Mouse (Mus musculus) heart, adult 2 months (tissue): ENCODE measurements around the gene Cspg5. TPM values are rescaled to one million over a fixed set of nuclear protein-coding genes. Genes with fewer than 3 reads are reported as not detected.

Experiments used
- DNase-seq, 2 experiments: peaks; one replicate each; pipeline ENCODE4 v3.0.0; 2021
- H3K27ac ChIP-seq: fragments of 200-600 bp; 2 replicates; pipeline ENCODE4 v1.8.1; 2022
- H3K27me3 ChIP-seq: fragments of 200-500 bp; 2 replicates; pipeline ENCODE4 v1.6.1; 2012; ENCODE audit warnings: mild to moderate bottlenecking, low read length, inconsistent platforms, mixed read lengths; ENCODE audit not compliant: control insufficient read depth, insufficient read depth
- H3K36me3 ChIP-seq: fragments of 200-500 bp; 2 replicates; pipeline ENCODE4 v1.6.1; 2012; ENCODE audit warnings: low read length, inconsistent platforms; ENCODE audit not compliant: control insufficient read depth, insufficient read depth
- H3K4me1 ChIP-seq: fragments of 200-500 bp; 2 replicates; pipeline ENCODE4 v1.6.1; 2011; ENCODE audit warnings: low read length; ENCODE audit not compliant: control insufficient read depth, insufficient read depth
- H3K4me3 ChIP-seq: fragments of 200-600 bp; 2 replicates; pipeline ENCODE4 v1.8.1; 2022
- H3K79me2 ChIP-seq: fragments of 200-500 bp; replicated peaks from 2 replicates; pipeline ENCODE4 v1.6.1; 2012; ENCODE audit warnings: mild to moderate bottlenecking, inconsistent platforms, low read length, moderate library complexity, mixed read lengths; ENCODE audit not compliant: control insufficient read depth, insufficient read depth
- H3K9ac ChIP-seq: fragments of 200-500 bp; 2 replicates; pipeline ENCODE4 v1.6.1; 2012; ENCODE audit warnings: low read depth, mild to moderate bottlenecking, control low read depth, inconsistent platforms, low read length, mixed read lengths
- CTCF ChIP-seq: fragments of 200-600 bp; IDR thresholded peaks from 2 replicates; pipeline ENCODE4 v1.8.1; 2022; ENCODE audit warnings: antibody characterized with exemption, mild to moderate bottlenecking, moderate library complexity
- EP300 ChIP-seq: fragments of 200-500 bp; IDR thresholded peaks from 2 replicates; pipeline ENCODE4 v1.6.1; 2011; ENCODE audit warnings: low read depth, low read length, control low read depth; ENCODE audit not compliant: insufficient read depth
- POLR2A ChIP-seq: fragments of 200-500 bp; IDR thresholded peaks from 2 replicates; pipeline ENCODE4 v1.6.1; 2011; ENCODE audit warnings: mild to moderate bottlenecking, low read depth, low read length, control low read depth; ENCODE audit not compliant: insufficient read depth
- WGBS: fragments of 180-500 bp; shearing (Covaris S2); methylation state at CpG from one replicate; pipeline ENCODE4 v1.1.7; 2018; 5-methylcytosine and 5-hydroxymethylcytosine counted together
- intact Hi-C: fragments of 180-260 bp; cut with DNase I; formaldehyde crosslinking; loops from one replicate; pipeline ENCODE4 v1.15.1; 2025
- polyA plus RNA-seq: library from polyadenylated mRNA; depleted of rRNA; stranded (reverse); fragments of >200 nt; gene quantifications from 2 replicates; pipeline ENCODE4 v1.2.3, GENCODE M21; 2012
- total RNA-seq, 2 experiments: library from RNA; stranded (reverse); gene quantifications; 2 replicates each; pipeline ENCODE4 v1.2.3; 2021

The Cspg5 gene
- total and polyA plus RNA-seq, 3 experiments: 0.21 to 0.29 (median 0.23) TPM

- no peak overlapping the region for H3K27ac ChIP-seq
- H3K27me3 ChIP-seq: no peaks in the 10 kb centered on the region
- no peak overlapping the region for H3K4me3 ChIP-seq
- WGBS: 85% methylated on average over 8 of the region's 8 CpGs
- no peak for DNase-seq
- TF ChIP-seq EP300 (no peak), POLR2A (no peak), CTCF (no peak)
- no peaks in the 10 kb centered on the region for H3K4me1 ChIP-seq
- intact Hi-C loops: no loop called here
- no peaks in the 10 kb centered on the region for H3K36me3 ChIP-seq
- no peak overlapping the region for H3K9ac ChIP-seq
- H3K79me2 ChIP-seq: no peaks in the 10 kb centered on the region
These were observed 19.6 kb downstream of the Cspg5 start for GRCm38 (mm10) chr9:110263181-110263580.

GRCm38 (mm10) chr9:110264991-110265390, 21.4 kb downstream of the Cspg5 start:
- Histone ChIP-seq H3K4me3 (no peak overlapping the region), H3K79me2 (no peaks in the 10 kb centered on the region), H3K27ac (no peak overlapping the region), H3K36me3 (no peaks in the 10 kb centered on the region), H3K27me3 (no peaks in the 10 kb centered on the region), H3K4me1 (no peaks in the 10 kb centered on the region), H3K9ac (no peak overlapping the region)
- 84% methylated on average over 9 of the region's 9 CpGs for WGBS
- intact Hi-C loops: no loop called here
- TF ChIP-seq CTCF: no peak
- DNase-seq: no peak

- DNase-seq: no peak
- TF ChIP-seq CTCF: no peak
- TF ChIP-seq EP300: no peak
- TF ChIP-seq POLR2A: no peak
- H3K36me3 ChIP-seq: no peaks in the 10 kb centered on the region
- H3K4me1 ChIP-seq: no peaks in the 10 kb centered on the region
- no peak overlapping the region for H3K4me3 ChIP-seq
- no peaks in the 10 kb centered on the region for H3K27me3 ChIP-seq
- no peak overlapping the region for H3K9ac ChIP-seq
- WGBS: 93% methylated on average over 10 of the region's 10 CpGs
- H3K79me2 ChIP-seq: no peaks in the 10 kb centered on the region
- no peak overlapping the region for H3K27ac ChIP-seq
- intact Hi-C loops: no loop called here
These were observed 24.8 kb downstream of the Cspg5 start for GRCm38 (mm10) chr9:110268416-110268815.

GRCm38 (mm10) chr9:110272330-110272729, 28.7 kb downstream of the Cspg5 start:
- intact Hi-C loops: no loop called here
- 90% methylated on average over 3 of the region's 3 CpGs for WGBS
- TF ChIP-seq EP300 (no peak), POLR2A (no peak), CTCF (no peak)
- H3K27me3 ChIP-seq: no peaks in the 10 kb centered on the region
- no peak for DNase-seq
- no peak overlapping the region for H3K4me3 ChIP-seq
- H3K79me2 ChIP-seq: no peaks in the 10 kb centered on the region
- H3K27ac ChIP-seq: no peak overlapping the region
- no peaks in the 10 kb centered on the region for H3K36me3 ChIP-seq
- H3K9ac ChIP-seq: no peak overlapping the region
- no peaks in the 10 kb centered on the region for H3K4me1 ChIP-seq

- 72% methylated on average over 4 of the region's 4 CpGs for WGBS
- H3K4me3 ChIP-seq: no peak overlapping the region
- H3K27ac ChIP-seq: no peak overlapping the region
- no peaks in the 10 kb centered on the region for H3K4me1 ChIP-seq
- no peaks in the 10 kb centered on the region for H3K79me2 ChIP-seq
- no peak for DNase-seq
- no peak overlapping the region for H3K9ac ChIP-seq
- intact Hi-C loops: no loop called here
- no peaks in the 10 kb centered on the region for H3K36me3 ChIP-seq
- H3K27me3 ChIP-seq: no peaks in the 10 kb centered on the region
- TF ChIP-seq POLR2A (no peak), EP300 (no peak), CTCF (no peak)
These were observed 29.9 kb downstream of the Cspg5 start for GRCm38 (mm10) chr9:110273507-110273906.

- no peak overlapping the region for H3K4me3 ChIP-seq
- no peaks in the 10 kb centered on the region for H3K27me3 ChIP-seq
- intact Hi-C loops: no loop called here
- H3K36me3 ChIP-seq: no peaks in the 10 kb centered on the region
- no peak overlapping the region for H3K9ac ChIP-seq
- H3K4me1 ChIP-seq: no peaks in the 10 kb centered on the region
- no peaks in the 10 kb centered on the region for H3K79me2 ChIP-seq
- 72% methylated on average over 5 of the region's 5 CpGs for WGBS
- no peak overlapping the region for H3K27ac ChIP-seq
- TF ChIP-seq CTCF: no peak
- no peak for TF ChIP-seq POLR2A
- no peak for TF ChIP-seq EP300
- DNase-seq: no peak
These were observed 32.3 kb downstream of the Cspg5 start for GRCm38 (mm10) chr9:110275882-110276281.

- Histone ChIP-seq H3K9ac (no peak overlapping the region), H3K27ac (no peak overlapping the region), H3K4me3 (no peak overlapping the region), H3K79me2 (no peaks in the 10 kb centered on the region), H3K27me3 (no peaks in the 10 kb centered on the region), H3K36me3 (no peaks in the 10 kb centered on the region), H3K4me1 (no peaks in the 10 kb centered on the region)
- intact Hi-C loops: no loop called here
- no peak for DNase-seq
- 54% methylated on average over 8 of the region's 8 CpGs for WGBS
- TF ChIP-seq CTCF: no peak
- no peak for TF ChIP-seq EP300
- no peak for TF ChIP-seq POLR2A
These were observed 33.9 kb downstream of the Cspg5 start for GRCm38 (mm10) chr9:110277431-110277881.
